Mouse (Mus musculus) lung, adult 2 months (tissue): Measurements from ENCODE around the gene Psd.

Experiments
- CTCF ChIP-seq: fragments of 200-500 bp; IDR thresholded peaks from 2 replicates; pipeline ENCODE4 v1.5.1; 2011; ENCODE audit warnings: mild to moderate bottlenecking, low read length, control low read depth; ENCODE audit not compliant: insufficient read depth
- POLR2A ChIP-seq: fragments of 200-500 bp; IDR thresholded peaks from 2 replicates; pipeline ENCODE4 v1.6.1; 2011; ENCODE audit warnings: low read depth, mild to moderate bottlenecking, control low read depth, low read length, borderline replicate concordance; ENCODE audit errors: extremely low read depth

GRCm38 (mm10) chr19:46310312-46310865 lies 16.6 kb downstream of the Psd start:
- TF ChIP-seq CTCF: no peak
- TF ChIP-seq POLR2A: no peak
